Comparison of ENCODE assay signal across 18 mouse cellular contexts in the genomic region with DNA sequence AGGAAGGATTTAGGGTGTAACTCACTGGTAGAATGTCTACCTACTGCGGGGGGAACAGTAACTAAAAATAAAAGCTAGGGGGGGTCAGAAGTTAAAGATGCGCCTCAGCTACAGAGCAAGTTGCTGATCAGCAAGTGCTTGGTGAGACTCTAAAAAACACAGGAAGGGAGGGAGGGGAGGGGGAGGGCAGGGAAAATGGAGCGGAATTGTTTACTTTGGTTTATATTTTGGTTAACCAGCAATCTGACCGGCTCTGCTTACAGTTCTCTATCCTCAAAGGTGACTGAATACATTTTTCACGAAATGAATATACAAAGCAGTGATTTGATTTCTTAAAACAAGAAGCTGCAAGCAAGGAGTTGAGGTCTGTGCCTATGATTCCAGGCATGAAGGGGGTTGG. TPM values are rescaled to one million over a fixed set of nuclear protein-coding genes. Genes with fewer than 3 reads are reported as not detected.
DNase-seq lines count a peak whose midpoint lies in the region; ATAC-seq and TF ChIP-seq lines count a peak whose summit lies in the region.
"Had no signal": no experiment of that assay in that cellular context is flagged by ENCODE, and none has a peak within 500 bp of the region (broad histone marks: within the 10 kb centered on the region; RNA-seq: fewer than 3 reads in every experiment).

No protein-coding gene starts in this region.

- peaks cover 10% of the 10 kb centered on the region for H3K79me2 ChIP-seq in heart, adult 2 months (replicated peaks; ENCODE audit: control insufficient read depth, insufficient read depth, low read length)

- no peak for DNase-seq in heart, adult 2 months
- DNase-seq in lung, embryonic 14.5 days: no peak
- DNase-seq in lung, postnatal 10 days: no peak
- DNase-seq in embryo, embryonic 10.5 days (ENCODE audit: low spot score): no peak
- DNase-seq: cerebellum, adult 9-11 months; embryo, embryonic 11 days; kidney, adult 8-10 months; lung, postnatal 4 days; retina, postnatal 1 day; spleen, adult 18-20 months; thymus, postnatal 36 days had no signal

- intact Hi-C loops in heart, adult 2 months (cut with DNase I): no loop called here

- H3K9me3 ChIP-seq in heart, embryonic 12.5 days (replicated peaks): no peaks in the 10 kb centered on the region
- H3K9me3 ChIP-seq in lung, embryonic 14.5 days (ENCODE audit: low read depth, low read length): no peaks in the 10 kb centered on the region
- H3K9me3 ChIP-seq in limb, embryonic 15.5 days: no peaks in the 10 kb centered on the region
- no peaks in the 10 kb centered on the region for H3K9me3 ChIP-seq in stomach, embryonic 16.5 days (replicated peaks; ENCODE audit: control insufficient read depth, low read length)
- H3K9me3 ChIP-seq in hindbrain, embryonic 12.5 days (replicated peaks): no peaks in the 10 kb centered on the region
- H3K9me3 ChIP-seq: midbrain, embryonic 13.5 days had no signal

- no peak overlapping the region for H3K4me2 ChIP-seq in heart, embryonic 12.5 days
- H3K4me2 ChIP-seq in lung, embryonic 14.5 days: peak overlapping the region; percentile 27; the same call in 1 of the 2 replicates
- H3K4me2 ChIP-seq in limb, embryonic 15.5 days: no peak overlapping the region
- no peak overlapping the region for H3K4me2 ChIP-seq in stomach, embryonic 16.5 days (ENCODE audit: low read depth, low read length)
- H3K4me2 ChIP-seq in hindbrain, embryonic 12.5 days (replicated peaks): no peak overlapping the region
- H3K4me2 ChIP-seq: hindbrain, embryonic 14.5 days; midbrain, embryonic 13.5 days had no signal

- TF ChIP-seq CTCF in heart, adult 2 months (IDR thresholded peaks at IDR 0.05): no peak
- TF ChIP-seq CTCF in lung, embryonic 14.5 days (IDR thresholded peaks at IDR 0.05; ENCODE audit: low read depth): no peak

- H3K27ac ChIP-seq in heart, adult 2 months: peak overlapping the region; percentile 58
- no peak overlapping the region for H3K27ac ChIP-seq in heart, embryonic 12.5 days (ENCODE audit: poor library complexity, severe bottlenecking)
- H3K27ac ChIP-seq in lung, embryonic 14.5 days (ENCODE audit: low read depth): peak overlapping the region; percentile 50; the same call in 1 of the 2 replicates
- peak overlapping the region; percentile 30; the same call in 1 of the 2 replicates for H3K27ac ChIP-seq in limb, embryonic 15.5 days
- 0 out of 2 replicates have a peak overlapping the region, but pooled peaks have one; percentile 4 for H3K27ac ChIP-seq in stomach, embryonic 16.5 days (ENCODE audit: low read length)
- H3K27ac ChIP-seq in hindbrain, embryonic 12.5 days: no peak overlapping the region
- H3K27ac ChIP-seq: hindbrain, embryonic 14.5 days; midbrain, embryonic 13.5 days had no signal

- TF ChIP-seq POLR2A in heart, adult 2 months (IDR thresholded peaks at IDR 0.05; ENCODE audit: insufficient read depth, low read depth, low read length): no peak

- H3K27me3 ChIP-seq in heart, adult 2 months (ENCODE audit: control insufficient read depth, insufficient read depth, low read length): no peaks in the 10 kb centered on the region
- H3K27me3 ChIP-seq in heart, embryonic 12.5 days (replicated peaks): no peaks in the 10 kb centered on the region
- H3K27me3 ChIP-seq in lung, embryonic 14.5 days (ENCODE audit: insufficient read depth, low read length): no peaks in the 10 kb centered on the region
- no peaks in the 10 kb centered on the region for H3K27me3 ChIP-seq in limb, embryonic 15.5 days
- H3K27me3 ChIP-seq in stomach, embryonic 16.5 days (ENCODE audit: control insufficient read depth, insufficient read depth, low read length): no peaks in the 10 kb centered on the region
- H3K27me3 ChIP-seq in hindbrain, embryonic 12.5 days: peaks cover 3% of the 10 kb centered on the region

- WGBS in heart, adult 2 months: 25% methylated on average over 5 of the region's 5 CpGs
- 42% methylated on average over 5 of the region's 5 CpGs for WGBS in heart, embryonic 12.5 days
- 13% methylated on average over 5 of the region's 5 CpGs for WGBS in lung, embryonic 14.5 days
- 37% methylated on average over 5 of the region's 5 CpGs for WGBS in limb, embryonic 15.5 days
- WGBS in stomach, embryonic 16.5 days: 20% methylated on average over 5 of the region's 5 CpGs
- WGBS in hindbrain, embryonic 12.5 days: 49% methylated on average over 5 of the region's 5 CpGs

- H3K4me1 ChIP-seq in heart, adult 2 months (ENCODE audit: control insufficient read depth, insufficient read depth, low read length): peaks cover 32% of the 10 kb centered on the region
- peaks cover 65% of the 10 kb centered on the region for H3K4me1 ChIP-seq in heart, embryonic 12.5 days (replicated peaks)
- H3K4me1 ChIP-seq in lung, embryonic 14.5 days (ENCODE audit: insufficient read depth): peaks cover 45% of the 10 kb centered on the region
- peaks cover 59% of the 10 kb centered on the region for H3K4me1 ChIP-seq in limb, embryonic 15.5 days
- H3K4me1 ChIP-seq in stomach, embryonic 16.5 days (ENCODE audit: control insufficient read depth, insufficient read depth, low read length): peaks cover 59% of the 10 kb centered on the region
- peaks cover 5% of the 10 kb centered on the region for H3K4me1 ChIP-seq in hindbrain, embryonic 12.5 days

- peaks cover 13% of the 10 kb centered on the region for H3K36me3 ChIP-seq in heart, adult 2 months (ENCODE audit: control insufficient read depth, insufficient read depth, low read length)
- H3K36me3 ChIP-seq in heart, embryonic 12.5 days: peaks cover 3% of the 10 kb centered on the region; the same call in 1 of the 2 replicates
- no peaks in the 10 kb centered on the region for H3K36me3 ChIP-seq in lung, embryonic 14.5 days (ENCODE audit: insufficient read depth)
- no peaks in the 10 kb centered on the region for H3K36me3 ChIP-seq in limb, embryonic 15.5 days
- H3K36me3 ChIP-seq in stomach, embryonic 16.5 days (ENCODE audit: control insufficient read depth, insufficient read depth, low read length): no peaks in the 10 kb centered on the region
- no peaks in the 10 kb centered on the region for H3K36me3 ChIP-seq in hindbrain, embryonic 12.5 days
- H3K36me3 ChIP-seq: midbrain, embryonic 13.5 days had no signal

- no peak overlapping the region for H3K4me3 ChIP-seq in heart, adult 2 months
- no peak overlapping the region for H3K4me3 ChIP-seq in heart, embryonic 12.5 days
- no peak overlapping the region for H3K4me3 ChIP-seq in lung, embryonic 14.5 days (ENCODE audit: low read depth, low read length)
- H3K4me3 ChIP-seq in limb, embryonic 15.5 days: no peak overlapping the region
- H3K4me3 ChIP-seq in stomach, embryonic 16.5 days (replicated peaks; ENCODE audit: low read length): no peak overlapping the region
- no peak overlapping the region for H3K4me3 ChIP-seq in hindbrain, embryonic 12.5 days
- H3K4me3 ChIP-seq: midbrain, embryonic 13.5 days; myocyte had no signal

- no peak for ATAC-seq in heart, embryonic 12.5 days (ENCODE audit: insufficient number of reproducible peaks, low FRiP score)
- ATAC-seq in lung, embryonic 14.5 days (ENCODE audit: insufficient read depth): no peak
- no peak for ATAC-seq in limb, embryonic 15.5 days (ENCODE audit: insufficient number of reproducible peaks, low FRiP score, low TSS enrichment, low read depth)
- ATAC-seq in stomach, embryonic 16.5 days (ENCODE audit: insufficient read depth, low FRiP score): no peak
- no peak for ATAC-seq in hindbrain, embryonic 12.5 days (ENCODE audit: low FRiP score)
- ATAC-seq: midbrain, embryonic 13.5 days had no signal

- no peak for TF ChIP-seq EP300 in heart, adult 2 months (IDR thresholded peaks at IDR 0.05; ENCODE audit: insufficient read depth, low read depth, low read length)

- H3K9ac ChIP-seq in heart, adult 2 months (ENCODE audit: low read depth, low read length): no peak overlapping the region
- no peak overlapping the region for H3K9ac ChIP-seq in heart, embryonic 12.5 days
- no peak overlapping the region for H3K9ac ChIP-seq in lung, embryonic 14.5 days
- no peak overlapping the region for H3K9ac ChIP-seq in limb, embryonic 15.5 days
- H3K9ac ChIP-seq in stomach, embryonic 16.5 days (ENCODE audit: low read length): peak overlapping the region; percentile 32; the same call in 1 of the 2 replicates
- no peak overlapping the region for H3K9ac ChIP-seq in hindbrain, embryonic 12.5 days
- H3K9ac ChIP-seq: hindbrain, embryonic 14.5 days; midbrain, embryonic 13.5 days had no signal

RNA-seq across cellular contexts. Expression of a gene that starts 7.2 kb away (rescaled TPM):
- total RNA-seq in heart, adult 2 months (2021): 100 to 1,000 TPM; 134 to 135 TPM
- polyA plus RNA-seq in heart, adult 2 months (2012; rRNA removed): 69.4 and 121 TPM in 2 replicates
- polyA plus RNA-seq in heart, embryonic 12.5 days (2016; fragmentation: Nextera tagmentation; extraction: Ambion mirVana): 27.0 and 28.1 TPM in 2 replicates
- polyA plus RNA-seq in lung, embryonic 14.5 days (2014; fragmentation: Nextera tagmentation; extraction: Ambion mirVana): 19.8 and 21.0 TPM in 2 replicates
- polyA plus RNA-seq in limb, embryonic 15.5 days (2015; fragmentation: Nextera tagmentation; extraction: Ambion mirVana): 17.3 and 17.8 TPM in 2 replicates
- 21.3 and 22.0 TPM in 2 replicates for polyA plus RNA-seq in stomach, embryonic 16.5 days (2015; fragmentation: Nextera tagmentation; extraction: Ambion mirVana)
- 12.7 and 13.4 TPM in 2 replicates for polyA plus RNA-seq in hindbrain, embryonic 12.5 days (2016; fragmentation: Nextera tagmentation; extraction: Ambion mirVana)

Comparison
In these comparisons a context has a peak if more than half of its experiments do, and no peak if none do; other contexts are left out.
1. H3K27ac ChIP-seq: peak in heart, adult 2 months (single experiment), lung, embryonic 14.5 days (single experiment), limb, embryonic 15.5 days (single experiment) and stomach, embryonic 16.5 days (single experiment); none in heart, embryonic 12.5 days (single experiment) and hindbrain, embryonic 12.5 days (single experiment).